Mouse (Mus musculus) heart, postnatal 36 days (tissue): Measurements from ENCODE around the gene Hs6st1. TPM values are rescaled to one million over a fixed set of nuclear protein-coding genes. Genes with fewer than 3 reads are reported as not detected.

ENCODE experiments used
- DNase-seq, 2 experiments: peaks; one replicate each; pipeline ENCODE4 v3.0.0; 2021 to 2022
- intact Hi-C: fragments of 180-260 bp; cut with DNase I; formaldehyde crosslinking; loops from one replicate; pipeline ENCODE4 v1.15.1; 2025
- total RNA-seq, 2 experiments: library from RNA; stranded (reverse); gene quantifications; 2 replicates each; pipeline ENCODE4 v1.2.3; 2021

The Hs6st1 gene
- total RNA-seq, 2 experiments from 2014 or later = 21.3 to 23.1 TPM

- DNase-seq = no peak
Measured at GRCm38 (mm10) chr1:36064223-36064622, 4.0 kb upstream of the Hs6st1 start.

GRCm38 (mm10) chr1:36064861-36065760 is 3.1 kb upstream of the Hs6st1 start:
- intact Hi-C loops = loop anchor here (1.0 to 10.0 kb wide), 5 partner anchors 130 to 1800 kb away; partner anchors contain the start of genes Tsga10 and Uggt1
- peak; percentile 90 to 91 for DNase-seq

More at GRCm38 (mm10) chr1:36064223-36064622, 4.0 kb upstream of the Hs6st1 start:
- intact Hi-C loops = loop anchor here (1.0 to 10.0 kb wide), 5 partner anchors 129 to 1801 kb away; partner anchors contain the start of genes Tsga10 and Uggt1

GRCm38 (mm10) chr1:36065761-36066150 is 2.4 kb upstream of the Hs6st1 start:
- no peak for DNase-seq

GRCm38 (mm10) chr1:36066216-36066980 is 1.8 kb upstream of the Hs6st1 start:
- intact Hi-C loops = loop anchor here (2.0 to 10.0 kb wide), 4 partner anchors 132 to 1798 kb away; partner anchors contain the start of genes Tsga10 and Uggt1
- DNase-seq = no peak

More at GRCm38 (mm10) chr1:36065761-36066150, 2.4 kb upstream of the Hs6st1 start:
- intact Hi-C loops = loop anchor here (2.0 to 10.0 kb wide), 5 partner anchors 131 to 1799 kb away; partner anchors contain the start of genes Tsga10 and Uggt1

- intact Hi-C loops = loop anchor here (2.0 to 10.0 kb wide), 4 partner anchors 132 to 1798 kb away; partner anchors contain the start of genes Tsga10 and Uggt1
- DNase-seq = no peak
Measured at GRCm38 (mm10) chr1:36067201-36067600, 999 bp upstream of the Hs6st1 start.

- intact Hi-C loops = loop anchor here (2.0 to 10.0 kb wide), 5 partner anchors 67 to 1797 kb away; partner anchors contain the start of genes Tsga10 and Uggt1
Measured at GRCm38 (mm10) chr1:36067611-36068010, 589 bp upstream of the Hs6st1 start.

GRCm38 (mm10) chr1:36068531-36069120 is 426 bp downstream of the Hs6st1 start:
- DNase-seq = peak in 1 of 2 experiments; percentile 40
- intact Hi-C loops = loop anchor here (2.0 to 10.0 kb wide), 4 partner anchors 66 to 1796 kb away; partner anchors contain the start of genes Tsga10 and Uggt1

More at GRCm38 (mm10) chr1:36067611-36068010, 589 bp upstream of the Hs6st1 start:
- DNase-seq = no peak

GRCm38 (mm10) chr1:36069291-36069771 is 1.1 kb downstream of the Hs6st1 start:
- DNase-seq = no peak
- intact Hi-C loops = loop anchor here (2.0 to 10.0 kb wide), 4 partner anchors 65 to 1795 kb away; partner anchors contain the start of genes Tsga10 and Uggt1

GRCm38 (mm10) chr1:36070190-36070589 is 2.0 kb downstream of the Hs6st1 start:
- DNase-seq = no peak
- intact Hi-C loops = no loop called here

GRCm38 (mm10) chr1:36070740-36071139 is 2.5 kb downstream of the Hs6st1 start:
- intact Hi-C loops = no loop called here
- no peak for DNase-seq

- no peak for DNase-seq
- intact Hi-C loops = no loop called here
Measured at GRCm38 (mm10) chr1:36071176-36071575, 3.0 kb downstream of the Hs6st1 start.

GRCm38 (mm10) chr1:36071611-36072010 is 3.4 kb downstream of the Hs6st1 start:
- intact Hi-C loops = no loop called here
- no peak for DNase-seq

GRCm38 (mm10) chr1:36072588-36073556 is 4.7 kb downstream of the Hs6st1 start:
- intact Hi-C loops = no loop called here
- no peak for DNase-seq

- no peak for DNase-seq
- intact Hi-C loops = no loop called here
Measured at GRCm38 (mm10) chr1:36073566-36073965, 5.4 kb downstream of the Hs6st1 start.

GRCm38 (mm10) chr1:36074197-36074596 is 6.0 kb downstream of the Hs6st1 start:
- intact Hi-C loops = no loop called here
- no peak for DNase-seq

GRCm38 (mm10) chr1:36074968-36075367 is 6.8 kb downstream of the Hs6st1 start:
- no peak for DNase-seq
- intact Hi-C loops = no loop called here

GRCm38 (mm10) chr1:36075652-36076051 is 7.5 kb downstream of the Hs6st1 start:
- DNase-seq = no peak
- intact Hi-C loops = no loop called here

- DNase-seq = no peak
- intact Hi-C loops = no loop called here
Measured at GRCm38 (mm10) chr1:36077084-36077483, 8.9 kb downstream of the Hs6st1 start.

- no peak for DNase-seq
- intact Hi-C loops = no loop called here
Measured at GRCm38 (mm10) chr1:36078250-36078649, 10.1 kb downstream of the Hs6st1 start.
